Mouse (Mus musculus): Measurements from ENCODE around the gene Tktl1. TPM values are rescaled to one million over a fixed set of nuclear protein-coding genes. Genes with fewer than 3 reads are reported as not detected.

Gene Tktl1
- polyA plus RNA-seq, 1 experiment from 2014 or later, result 0.10 TPM

DNA sequence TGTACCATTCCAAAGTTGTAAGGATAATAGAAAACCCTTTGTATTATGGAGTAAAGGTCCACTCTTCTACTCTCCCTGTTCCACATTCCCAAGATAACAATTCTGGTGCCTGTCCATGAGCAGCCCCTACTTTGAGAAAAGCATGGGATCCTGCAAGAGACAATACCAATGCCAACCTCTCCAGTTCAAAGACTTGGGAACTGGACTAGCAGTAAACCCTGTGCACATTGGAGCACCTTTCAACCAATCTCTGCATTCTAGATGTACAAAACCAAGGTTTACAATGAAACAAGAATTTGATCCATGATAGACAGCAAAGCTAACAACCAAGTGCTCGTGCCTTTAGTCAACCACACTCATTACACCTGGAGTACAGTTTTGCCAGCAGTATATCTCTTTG, 68.0 kb downstream of the Tktl1 start:
- Histone ChIP-seq H3K36me3 (replicated peaks) (peaks cover 40% of the 10 kb centered on the region), H3K9me3 (peaks cover 2% of the 10 kb centered on the region; the same call in 1 of the 2 replicates), H3K4me3 (peak overlapping the region; percentile 70), H3K4me1 (peaks cover 17% of the 10 kb centered on the region), H3K27me3 (replicated peaks; ENCODE audit: low read depth, poor library complexity, severe bottlenecking) (no peaks in the 10 kb centered on the region), H3K27ac (replicated peaks) (peak overlapping the region; percentile 93)
- no peak for DNase-seq (ENCODE audit: low spot score)
- 24% methylated on average over 1 of the region's 1 CpGs for WGBS

DNA sequence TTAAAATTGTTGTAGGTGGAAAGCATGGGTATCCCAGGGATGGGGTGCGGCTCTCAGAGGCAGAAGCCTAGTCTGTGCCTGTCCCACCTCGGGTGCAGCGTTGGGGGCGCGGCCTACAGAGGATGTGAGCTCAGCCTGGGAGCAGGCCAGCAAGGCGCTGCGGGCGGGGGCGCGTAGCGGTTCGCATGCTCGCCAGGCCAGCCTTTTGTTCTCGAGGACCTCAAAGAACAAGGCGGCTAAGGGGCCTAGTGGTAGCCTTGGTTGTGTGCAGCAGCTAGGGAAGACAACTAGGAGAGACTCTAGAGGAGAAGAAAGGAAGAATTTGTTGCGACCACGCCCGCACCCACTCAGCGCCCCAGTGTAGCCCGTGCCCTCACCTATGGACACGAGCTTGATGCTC, 68.6 kb downstream of the Tktl1 start:
- Histone ChIP-seq H3K4me3 (peak overlapping the region; percentile 70), H3K27ac (replicated peaks) (peak overlapping the region; percentile 93), H3K36me3 (replicated peaks) (peaks cover 34% of the 10 kb centered on the region), H3K4me1 (peaks cover 18% of the 10 kb centered on the region), H3K27me3 (replicated peaks; ENCODE audit: low read depth, poor library complexity, severe bottlenecking) (no peaks in the 10 kb centered on the region), H3K9me3 (peaks cover 2% of the 10 kb centered on the region; the same call in 1 of the 2 replicates)
- 17% methylated on average over 21 of the region's 21 CpGs for WGBS
- DNase-seq (ENCODE audit: low spot score), result peak; percentile 79

DNA sequence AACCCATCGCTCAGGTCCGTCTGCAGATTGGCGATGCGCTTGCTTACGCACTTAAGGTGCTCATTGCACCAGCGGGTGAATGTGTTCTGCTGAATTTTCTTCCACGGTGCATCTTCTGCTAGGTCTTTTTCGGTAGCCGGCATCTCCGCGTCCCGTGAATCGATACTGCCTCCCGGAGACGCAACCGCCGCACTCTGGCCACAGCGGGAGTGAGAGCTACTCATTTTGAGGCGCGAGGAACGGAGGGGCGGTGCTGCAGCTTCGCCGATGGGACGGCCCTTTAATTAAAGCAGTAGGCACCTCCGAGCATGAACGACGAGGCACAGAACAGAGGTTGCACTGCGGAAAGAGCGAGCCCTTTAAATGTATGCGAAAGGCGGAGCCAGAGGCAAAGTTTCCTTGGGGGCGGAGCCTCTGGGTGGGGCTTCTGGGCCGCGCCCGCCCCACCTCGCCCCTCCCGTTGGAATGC, 69.2 kb downstream of the Tktl1 start:
- Histone ChIP-seq H3K4me3 (peak overlapping the region; percentile 70), H3K27ac (replicated peaks) (peak overlapping the region; percentile 93), H3K4me1 (peaks cover 18% of the 10 kb centered on the region), H3K9me3 (peaks cover 2% of the 10 kb centered on the region; the same call in 1 of the 2 replicates), H3K27me3 (replicated peaks; ENCODE audit: low read depth, poor library complexity, severe bottlenecking) (no peaks in the 10 kb centered on the region), H3K36me3 (replicated peaks) (peaks cover 29% of the 10 kb centered on the region)
- DNase-seq (ENCODE audit: low spot score), result peak; percentile 89
- WGBS, result 20% methylated on average over 38 of the region's 38 CpGs

DNA sequence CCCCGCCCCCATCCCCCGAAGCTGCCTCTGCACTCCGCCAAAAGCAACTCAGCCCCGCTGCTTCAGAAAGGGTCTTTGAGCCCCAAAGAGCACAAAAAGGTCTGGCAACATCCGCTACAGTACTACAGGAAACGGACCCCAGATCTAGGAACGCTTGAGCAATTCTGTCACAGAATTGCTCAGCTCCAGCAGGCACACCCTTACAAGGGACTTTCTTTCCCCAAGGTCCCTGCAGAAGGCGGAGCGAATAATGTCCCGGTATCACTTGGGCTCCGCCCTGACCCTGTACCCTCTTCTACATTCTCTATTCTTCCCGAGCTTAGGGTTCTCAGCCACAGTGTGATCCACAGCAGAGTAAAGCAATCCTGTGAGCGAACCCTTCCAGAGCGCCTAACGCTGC, 69.6 kb downstream of the Tktl1 start:
- Histone ChIP-seq H3K4me3 (peak overlapping the region; percentile 70), H3K27ac (replicated peaks) (peak overlapping the region; percentile 83), H3K4me1 (peaks cover 18% of the 10 kb centered on the region), H3K27me3 (replicated peaks; ENCODE audit: low read depth, poor library complexity, severe bottlenecking) (no peaks in the 10 kb centered on the region), H3K36me3 (replicated peaks) (peaks cover 24% of the 10 kb centered on the region), H3K9me3 (peaks cover 2% of the 10 kb centered on the region; the same call in 1 of the 2 replicates)
- no peak for DNase-seq (ENCODE audit: low spot score)
- WGBS, result 19% methylated on average over 15 of the region's 15 CpGs

DNA sequence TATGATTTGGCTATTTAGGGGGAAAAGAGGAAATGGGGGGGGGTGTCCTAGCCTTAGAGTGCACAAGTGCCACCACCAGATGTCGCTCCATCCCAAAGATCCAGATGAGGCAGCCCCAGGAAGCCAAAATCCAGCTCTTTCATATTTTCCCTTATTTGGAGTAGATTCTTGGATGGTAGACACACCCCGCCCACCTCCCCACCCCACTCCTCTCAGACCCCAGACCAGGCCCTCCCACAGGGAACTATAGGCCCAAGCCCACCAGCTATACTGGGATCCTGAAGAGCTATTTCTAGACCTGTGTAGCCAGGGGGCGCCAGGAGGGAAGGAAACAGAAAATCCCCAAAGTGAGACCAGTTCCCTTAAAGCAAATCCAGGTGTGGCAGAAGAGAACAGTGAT, 71.6 kb downstream of the Tktl1 start:
- H3K4me1 ChIP-seq, result peaks cover 15% of the 10 kb centered on the region

DNA sequence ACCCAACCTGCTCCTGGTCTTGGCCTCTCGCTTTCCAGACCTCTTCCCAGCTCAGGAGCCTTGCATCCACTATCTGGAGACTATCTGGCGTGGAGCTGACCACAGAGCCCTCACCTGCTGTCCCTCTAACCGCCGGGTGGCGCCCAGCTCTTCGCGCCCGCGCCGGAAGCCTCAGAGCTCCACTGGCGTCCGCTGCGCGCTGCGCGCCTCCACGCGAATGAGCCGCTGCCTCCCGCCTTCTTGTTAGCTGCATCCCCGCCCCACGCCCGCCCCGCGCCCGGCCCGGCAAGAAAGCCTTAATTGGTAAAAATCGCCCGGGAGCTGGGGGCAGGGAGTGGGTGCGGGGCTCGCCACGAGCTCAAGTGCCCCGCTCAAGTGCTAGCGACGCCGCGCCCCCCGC, 72.6 kb downstream of the Tktl1 start, which contains the start of gene Flna:
Gene Flna (minus strand): TSS at position 206 of the 400 bp plus-strand sequence.
- 22% methylated on average over 38 of the region's 38 CpGs for WGBS
- H3K36me3 ChIP-seq (replicated peaks), result no peaks in the 10 kb centered on the region
- H3K27ac ChIP-seq (replicated peaks), result peak within 1 kb of the TSS; percentile 87
- peaks cover 2% of the 10 kb centered on the region; the same call in 1 of the 2 replicates for H3K9me3 ChIP-seq
- H3K4me3 ChIP-seq, result peak within 1 kb of the TSS; percentile 61
- DNase-seq (ENCODE audit: low spot score), result peak; percentile 73
- H3K27me3 ChIP-seq (replicated peaks; ENCODE audit: low read depth, poor library complexity, severe bottlenecking), result no peaks in the 10 kb centered on the region
- peaks cover 10% of the 10 kb centered on the region for H3K4me1 ChIP-seq

More for the DNA sequence above, 71.6 kb downstream of the Tktl1 start:
- WGBS, result 11% methylated on average over 3 of the region's 3 CpGs
- Histone ChIP-seq H3K4me3 (peak overlapping the region; percentile 61), H3K36me3 (replicated peaks) (peaks cover 4% of the 10 kb centered on the region), H3K27me3 (replicated peaks; ENCODE audit: low read depth, poor library complexity, severe bottlenecking) (no peaks in the 10 kb centered on the region), H3K27ac (replicated peaks) (peak overlapping the region; percentile 87; the same call in 1 of the 2 replicates), H3K9me3 (peaks cover 2% of the 10 kb centered on the region; the same call in 1 of the 2 replicates)
- peak; percentile 77 for DNase-seq (ENCODE audit: low spot score)

DNA sequence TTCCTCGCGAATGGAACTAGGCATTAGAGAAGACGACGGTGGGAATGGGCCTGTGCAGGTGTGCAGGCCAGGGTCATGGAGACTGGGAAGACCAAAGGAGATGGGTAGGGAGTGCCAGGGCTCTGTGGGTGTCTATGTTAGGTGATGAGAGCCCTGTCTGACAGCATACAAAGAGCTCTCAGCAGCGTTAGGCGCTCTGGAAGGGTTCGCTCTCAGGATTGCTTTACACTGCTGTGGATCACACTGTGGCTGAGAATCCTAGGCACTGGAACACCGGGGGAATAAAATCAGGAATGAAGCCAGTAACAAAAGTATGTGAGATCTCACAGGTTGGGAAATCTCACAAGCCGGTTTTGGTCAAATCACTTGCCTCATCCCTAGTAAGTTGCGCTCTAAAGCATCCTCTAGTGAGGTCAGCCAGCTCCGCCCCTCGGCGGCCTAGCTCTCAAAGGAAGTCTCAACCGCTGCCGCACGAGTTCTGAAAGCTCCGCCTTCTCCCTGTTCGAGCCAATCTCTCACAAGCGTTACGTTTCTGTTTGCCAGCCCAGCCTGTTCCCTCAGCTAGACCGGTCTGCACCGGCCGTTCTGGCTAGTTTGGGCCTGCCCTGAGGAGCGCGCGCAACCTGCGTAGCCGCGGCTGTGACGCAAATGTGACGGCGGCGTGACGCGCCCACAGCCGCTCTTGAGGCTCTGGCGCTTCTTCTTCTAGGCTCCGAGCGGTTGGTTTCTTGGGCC, 77.3 kb downstream of the Tktl1 start, which contains the start of gene Emd:
Gene Emd (plus strand): TSS at position 535 of the 735 bp plus-strand sequence.
- no peaks in the 10 kb centered on the region for H3K27me3 ChIP-seq (replicated peaks; ENCODE audit: low read depth, poor library complexity, severe bottlenecking)
- WGBS, result 20% methylated on average over 39 of the region's 39 CpGs

DNA sequence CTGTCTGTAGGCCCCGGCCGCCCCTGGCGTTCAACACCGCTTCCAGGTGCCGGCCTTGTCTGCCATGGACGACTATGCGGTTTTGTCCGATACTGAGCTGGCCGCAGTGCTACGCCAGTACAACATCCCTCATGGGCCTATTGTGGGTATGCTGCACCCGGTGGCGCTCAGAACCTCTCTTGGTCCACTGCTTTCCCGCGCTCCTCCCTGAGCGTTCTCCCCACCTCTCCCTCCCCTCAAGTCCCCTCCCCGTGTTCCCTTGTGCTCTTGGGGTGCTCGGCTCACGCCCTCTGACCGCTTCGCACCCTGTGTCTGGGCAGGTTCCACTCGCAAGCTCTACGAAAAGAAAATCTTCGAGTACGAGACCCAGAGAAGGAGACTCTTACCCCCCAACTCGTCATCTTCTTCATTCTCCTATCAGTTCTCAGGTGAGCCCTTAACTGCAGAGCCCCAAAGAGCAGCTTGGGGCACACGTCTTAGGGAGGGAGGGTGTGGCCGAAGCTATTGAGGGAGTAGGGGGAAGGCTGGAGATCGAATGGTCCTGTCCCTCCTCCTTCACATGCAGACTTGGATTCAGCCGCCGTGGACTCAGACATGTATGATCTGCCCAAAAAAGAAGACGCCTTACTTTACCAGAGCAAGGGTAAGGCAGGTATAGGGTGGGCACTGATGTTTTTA, 78.0 kb downstream of the Tktl1 start:
- H3K27me3 ChIP-seq (replicated peaks; ENCODE audit: low read depth, poor library complexity, severe bottlenecking), result no peaks in the 10 kb centered on the region
- H3K9me3 ChIP-seq, result no peaks in the 10 kb centered on the region
- 24% methylated on average over 31 of the region's 31 CpGs for WGBS
- peak overlapping the region; percentile 73 for H3K4me3 ChIP-seq
- H3K4me1 ChIP-seq, result peaks cover 7% of the 10 kb centered on the region; the same call in 1 of the 2 replicates
- no peak for DNase-seq (ENCODE audit: low spot score)
- peak overlapping the region; percentile 91 for H3K27ac ChIP-seq (replicated peaks)
- H3K36me3 ChIP-seq (replicated peaks), result peaks cover 33% of the 10 kb centered on the region

More for the DNA sequence above, 77.3 kb downstream of the Tktl1 start, which contains the start of gene Emd:
- H3K9me3 ChIP-seq, result peaks cover 2% of the 10 kb centered on the region; the same call in 1 of the 2 replicates
- peaks cover 29% of the 10 kb centered on the region for H3K36me3 ChIP-seq (replicated peaks)
- H3K4me3 ChIP-seq, result peak within 1 kb of the TSS; percentile 73
- H3K4me1 ChIP-seq, result peaks cover 11% of the 10 kb centered on the region; the same call in 1 of the 2 replicates
- DNase-seq (ENCODE audit: low spot score), result peak; percentile 92
- peak within 1 kb of the TSS; percentile 91 for H3K27ac ChIP-seq (replicated peaks)

DNA sequence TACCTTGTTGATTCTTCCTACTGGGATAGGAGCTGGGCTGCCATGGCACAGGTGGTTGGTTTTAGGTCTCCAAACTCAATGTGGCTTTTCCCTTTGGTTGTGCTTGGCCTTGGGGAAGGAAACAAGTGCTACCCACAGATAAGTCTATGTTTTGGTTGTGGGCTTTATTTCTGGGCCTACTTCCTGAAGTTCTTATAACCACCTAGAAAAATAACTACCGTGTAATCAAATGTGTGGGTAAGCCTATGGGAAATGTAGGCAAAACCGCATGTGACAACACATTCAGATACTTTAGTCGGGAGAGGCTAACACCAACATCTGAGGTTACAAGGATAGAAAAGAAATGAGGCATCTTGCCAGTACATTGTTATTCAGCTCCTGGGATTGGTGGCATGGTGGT, 80.7 kb downstream of the Tktl1 start:
- Histone ChIP-seq H3K4me3 (no peak overlapping the region), H3K27me3 (replicated peaks; ENCODE audit: low read depth, poor library complexity, severe bottlenecking) (no peaks in the 10 kb centered on the region), H3K4me1 (peaks cover 5% of the 10 kb centered on the region; the same call in 1 of the 2 replicates), H3K36me3 (replicated peaks) (peaks cover 39% of the 10 kb centered on the region), H3K27ac (replicated peaks) (no peak overlapping the region), H3K9me3 (no peaks in the 10 kb centered on the region)
- no peak for DNase-seq (ENCODE audit: low spot score)
- 92% methylated on average over 3 of the region's 3 CpGs for WGBS

Other genes with a start within 250 kb of the Tktl1 start
- gene Renbp, start 246.4 kb upstream of the Tktl1 start, polyA plus RNA-seq (2016; fragmentation: Nextera tagmentation; extraction: Ambion mirVana), result 22.4 and 23.3 TPM in 2 replicates
- 79.9 and 84.5 TPM in 2 replicates for gene Hcfc1, start 210.9 kb upstream of the Tktl1 start, polyA plus RNA-seq (2016; fragmentation: Nextera tagmentation; extraction: Ambion mirVana)
- 54.0 and 62.2 TPM in 2 replicates for gene Irak1, start 153.3 kb upstream of the Tktl1 start, polyA plus RNA-seq (2016; fragmentation: Nextera tagmentation; extraction: Ambion mirVana)
- not detected in 2 replicates for gene Opn1mw, start 49.8 kb upstream of the Tktl1 start, polyA plus RNA-seq (2016; fragmentation: Nextera tagmentation; extraction: Ambion mirVana)
- 12.4 and 15.7 TPM in 2 replicates for gene Mecp2, start 41.9 kb upstream of the Tktl1 start, polyA plus RNA-seq (2016; fragmentation: Nextera tagmentation; extraction: Ambion mirVana)
- gene Tex28, start 9.4 kb upstream of the Tktl1 start, polyA plus RNA-seq (2016; fragmentation: Nextera tagmentation; extraction: Ambion mirVana), result not detected in 2 replicates
- gene Flna, start 72.6 kb downstream of the Tktl1 start, polyA plus RNA-seq (2016; fragmentation: Nextera tagmentation; extraction: Ambion mirVana), result 315 and 331 TPM in 2 replicates
- 25.9 and 27.8 TPM in 2 replicates for gene Emd, start 77.4 kb downstream of the Tktl1 start, polyA plus RNA-seq (2016; fragmentation: Nextera tagmentation; extraction: Ambion mirVana)
- 846 and 850 TPM in 2 replicates for gene Rpl10, start 93.6 kb downstream of the Tktl1 start, polyA plus RNA-seq (2016; fragmentation: Nextera tagmentation; extraction: Ambion mirVana)
- 68.8 and 70.4 TPM in 2 replicates for gene Taz, start 104.7 kb downstream of the Tktl1 start, polyA plus RNA-seq (2016; fragmentation: Nextera tagmentation; extraction: Ambion mirVana)
- gene Dnase1l1, start 105.1 kb downstream of the Tktl1 start, polyA plus RNA-seq (2016; fragmentation: Nextera tagmentation; extraction: Ambion mirVana), result 4.2 and 4.7 TPM in 2 replicates
- 86.4 and 91.5 TPM in 2 replicates for gene Atp6ap1, start 119.8 kb downstream of the Tktl1 start, polyA plus RNA-seq (2016; fragmentation: Nextera tagmentation; extraction: Ambion mirVana)
- 231 and 251 TPM in 2 replicates for gene Gdi1, start 127.7 kb downstream of the Tktl1 start, polyA plus RNA-seq (2016; fragmentation: Nextera tagmentation; extraction: Ambion mirVana)
- 60.2 and 60.4 TPM in 2 replicates for gene Fam50a, start 135.8 kb downstream of the Tktl1 start, polyA plus RNA-seq (2016; fragmentation: Nextera tagmentation; extraction: Ambion mirVana)
- 18.3 and 19.6 TPM in 2 replicates for gene Plxna3, start 151.8 kb downstream of the Tktl1 start, polyA plus RNA-seq (2016; fragmentation: Nextera tagmentation; extraction: Ambion mirVana)
- 114 and 119 TPM in 2 replicates for gene Lage3, start 176.4 kb downstream of the Tktl1 start, polyA plus RNA-seq (2016; fragmentation: Nextera tagmentation; extraction: Ambion mirVana)
- gene Ubl4a, start 196.0 kb downstream of the Tktl1 start, polyA plus RNA-seq (2016; fragmentation: Nextera tagmentation; extraction: Ambion mirVana), result 61.1 and 69.8 TPM in 2 replicates
- gene Slc10a3, start 196.1 kb downstream of the Tktl1 start, polyA plus RNA-seq (2016; fragmentation: Nextera tagmentation; extraction: Ambion mirVana), result 12.3 and 13.0 TPM in 2 replicates
- 23.7 and 23.8 TPM in 2 replicates for gene Fam3a, start 216.0 kb downstream of the Tktl1 start, polyA plus RNA-seq (2016; fragmentation: Nextera tagmentation; extraction: Ambion mirVana)
- gene Ikbkg, start 216.0 kb downstream of the Tktl1 start, polyA plus RNA-seq (2016; fragmentation: Nextera tagmentation; extraction: Ambion mirVana), result 18.7 and 18.9 TPM in 2 replicates

Measured in embryonic facial prominence, embryonic 10.5 days (tissue).